Mouse (Mus musculus) liver (tissue): ENCODE results near the gene Ccdc103.

Experiments
- DNase-seq: peaks from one replicate; pipeline ENCODE4 v3.0.0-alpha.2; 2020; ENCODE audit warnings: mixed read lengths

Gene Ccdc103

DNA sequence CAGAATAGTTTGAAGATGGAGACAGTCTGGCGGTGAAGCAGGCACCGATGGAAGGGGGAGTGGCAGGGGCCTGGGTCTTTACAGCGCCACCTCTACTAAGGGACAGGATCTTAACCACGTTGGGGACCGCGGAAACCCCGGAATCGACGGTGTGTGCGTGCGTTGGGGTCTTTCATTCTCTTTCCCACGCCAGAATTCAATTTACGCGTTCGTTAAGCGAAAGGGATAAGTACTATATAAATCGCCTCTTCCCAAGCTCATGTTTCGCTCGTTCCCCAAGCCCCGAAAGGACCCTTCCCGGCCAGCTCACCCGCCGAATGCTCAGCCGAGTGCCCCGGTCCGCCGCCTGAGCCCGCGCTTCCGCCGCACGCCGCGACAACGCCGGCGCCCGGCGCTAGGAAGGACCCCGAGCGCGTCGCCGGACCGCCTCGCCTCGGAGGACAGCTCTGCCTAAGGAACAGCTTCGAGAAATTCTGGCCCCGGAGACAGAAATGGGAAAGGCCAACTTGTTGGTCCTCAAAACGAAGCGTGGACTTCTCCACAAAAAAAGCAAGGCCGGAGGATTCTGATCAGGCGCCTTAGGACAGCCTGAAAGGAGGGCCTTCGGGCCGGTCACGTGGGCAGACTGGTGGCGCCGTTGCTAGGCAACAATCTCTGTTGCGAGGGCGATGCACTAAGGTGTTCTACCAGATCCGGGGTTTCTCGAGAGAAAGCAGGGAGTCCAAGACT is at the start of gene Ccdc103, which contains the start of gene Eftud2:
Ccdc103 (plus strand) TSS at position 620 of the 729 bp plus-strand sequence.
Eftud2 (minus strand) TSS at position 401 of the 729 bp plus-strand sequence.
- DNase-seq, result peak; percentile 95

DNA sequence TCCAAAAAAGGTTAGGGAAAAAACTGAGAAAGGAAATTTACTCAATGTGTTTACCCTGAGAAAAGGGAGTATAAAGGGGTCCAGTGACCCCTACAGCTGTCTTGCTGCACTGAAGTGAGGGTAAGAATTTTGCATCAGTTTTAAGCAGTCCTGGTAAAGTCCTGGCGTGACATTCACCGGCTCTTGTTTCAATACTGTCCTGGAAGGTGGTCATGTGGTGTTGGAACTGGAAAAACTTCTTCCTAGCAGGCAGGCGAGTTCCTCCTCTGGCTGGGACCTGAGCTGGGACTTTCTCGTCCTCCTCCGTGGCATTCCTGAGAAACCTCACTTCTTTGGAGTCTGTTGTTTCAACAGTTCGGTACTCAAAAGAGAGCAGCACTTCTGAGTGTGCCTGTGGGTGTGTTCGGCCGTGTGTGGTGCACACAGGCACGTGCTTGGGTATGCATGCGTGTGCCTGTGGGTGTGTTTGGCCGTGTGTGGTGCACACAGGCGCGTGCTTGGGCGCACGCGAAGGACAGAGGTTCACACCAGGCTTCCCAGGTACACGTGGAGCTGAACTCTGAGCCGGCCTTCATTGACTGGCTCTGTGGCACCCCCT is 48.2 kb upstream of the Ccdc103 start:
- no peak for DNase-seq

DNA sequence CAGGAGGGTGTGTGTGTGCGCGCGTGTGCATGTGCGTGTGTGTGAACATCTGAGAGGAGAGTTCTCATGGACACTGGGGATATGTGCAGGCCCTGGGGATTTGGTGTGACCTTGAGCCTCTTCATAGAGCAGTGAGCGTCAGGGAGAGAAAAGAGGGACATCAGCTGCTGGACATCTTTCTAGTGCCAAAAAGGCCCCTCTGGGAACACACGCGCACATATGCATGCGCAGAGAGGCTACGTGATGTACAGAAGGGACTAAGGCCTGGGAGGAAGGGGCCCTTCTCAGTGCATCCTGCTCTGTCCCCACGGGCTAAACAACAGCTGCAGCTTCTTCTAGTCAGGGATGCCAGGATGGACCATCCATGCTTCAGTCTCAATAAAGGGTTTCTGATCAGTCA is 46.8 kb upstream of the Ccdc103 start:
- no peak for DNase-seq

DNA sequence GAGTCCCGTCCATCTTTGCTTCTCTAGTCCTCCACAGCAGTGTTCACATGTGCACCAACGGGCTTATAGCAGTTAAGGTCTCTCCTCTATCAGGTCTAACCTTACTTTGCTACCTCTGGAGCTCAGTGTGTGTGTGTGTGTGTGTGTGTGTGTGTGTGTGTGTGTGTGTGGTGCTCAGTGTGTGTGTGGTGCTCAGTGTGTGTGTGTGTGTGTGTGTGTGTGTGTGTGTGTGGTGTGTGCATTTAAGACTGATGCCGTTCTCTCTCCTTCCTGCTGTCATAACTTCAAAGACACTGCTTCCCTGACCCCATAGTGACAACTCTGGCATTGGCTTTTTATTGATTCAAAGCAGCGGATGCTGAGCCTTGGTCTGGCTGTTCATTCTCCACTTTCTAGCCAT is 45.5 kb upstream of the Ccdc103 start, which contains the start of gene Higd1b:
Higd1b (plus strand) TSS at position 301 of the 400 bp plus-strand sequence.
- no peak for DNase-seq

DNA sequence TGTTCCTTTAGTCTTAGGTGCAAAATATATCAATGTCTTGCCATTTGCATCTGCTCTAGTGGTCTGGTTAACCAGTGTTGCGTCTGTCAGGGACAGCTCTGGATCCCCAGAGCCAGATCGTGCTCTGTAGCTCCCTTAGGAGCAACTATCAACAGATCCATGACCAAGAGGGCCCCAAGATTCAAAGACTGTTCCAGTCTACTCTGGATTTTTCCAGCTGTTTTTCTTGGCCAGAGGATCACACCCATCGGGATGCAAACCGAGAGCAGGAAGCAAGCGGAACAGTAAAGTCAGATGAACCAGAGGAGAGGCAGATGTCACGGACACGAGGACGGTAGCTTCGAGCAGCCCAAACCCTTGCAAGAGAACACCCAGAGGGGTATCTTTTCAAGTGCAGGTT is 44.9 kb upstream of the Ccdc103 start:
- no peak for DNase-seq

DNA sequence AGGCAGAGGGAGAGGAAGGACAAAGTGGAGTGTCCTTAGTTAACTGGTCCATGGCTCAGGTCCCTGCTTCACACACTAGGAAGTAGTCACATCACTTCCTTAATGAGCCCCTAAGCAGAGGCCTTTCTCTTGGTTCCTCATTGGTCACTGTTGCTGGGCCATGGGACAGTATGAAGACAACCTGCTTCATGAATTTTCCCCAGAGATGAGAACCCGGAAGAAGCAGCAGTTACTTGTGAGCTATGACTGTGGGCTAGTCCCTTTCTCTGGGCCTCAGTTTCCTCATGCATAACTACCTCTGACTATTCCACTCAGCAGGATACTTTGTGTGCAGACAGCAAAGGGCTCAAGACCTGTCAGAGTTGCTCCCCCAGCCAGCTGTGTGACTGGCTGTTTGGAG is 43.6 kb upstream of the Ccdc103 start:
- DNase-seq, result no peak

DNA sequence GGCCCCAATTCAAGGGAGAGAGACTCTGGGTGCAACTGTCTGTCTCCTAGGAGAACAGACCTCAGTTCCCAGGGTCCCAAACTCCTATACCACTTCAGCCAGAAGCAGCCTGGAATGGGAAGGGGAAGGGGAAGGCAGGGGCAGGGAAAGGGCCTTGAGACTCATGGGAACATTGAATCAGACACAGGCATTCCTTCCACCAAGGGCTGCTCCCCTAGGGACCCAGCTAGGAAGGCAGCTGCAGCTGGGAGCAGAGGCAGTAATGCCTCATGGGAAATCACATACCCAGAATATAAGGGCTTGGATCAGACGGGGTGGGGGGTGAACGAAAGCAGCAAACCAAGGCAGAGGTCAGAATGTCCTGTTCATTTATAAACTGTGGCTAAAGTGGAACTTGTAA is 42.9 kb upstream of the Ccdc103 start:
- no peak for DNase-seq

DNA sequence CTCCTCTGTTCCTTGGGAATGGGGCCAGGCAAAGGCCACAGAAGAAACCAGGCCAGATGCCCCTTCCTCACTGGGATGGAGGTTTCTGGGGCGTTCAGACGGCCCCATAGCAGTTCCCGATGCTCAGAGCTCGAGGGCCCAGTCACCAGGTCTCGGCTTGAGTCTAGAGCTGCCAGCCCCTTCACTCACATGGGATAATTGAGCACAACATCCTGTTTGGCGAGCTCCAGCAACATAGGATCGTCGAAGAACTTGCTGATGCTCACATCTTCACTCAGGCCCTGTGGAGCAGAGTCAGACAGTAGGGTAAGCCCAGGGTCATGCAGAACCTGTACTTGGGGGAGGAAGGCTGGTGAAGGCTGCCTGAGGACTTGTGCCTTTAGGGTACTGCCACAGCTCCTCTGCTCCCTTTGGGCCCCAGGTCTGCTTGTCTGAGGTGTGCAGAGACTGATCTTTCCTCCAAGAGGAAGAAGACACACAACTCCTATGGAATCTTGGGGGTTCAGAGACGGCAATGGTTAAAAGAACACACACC is 42.3 kb upstream of the Ccdc103 start:
- DNase-seq, result no peak

DNA sequence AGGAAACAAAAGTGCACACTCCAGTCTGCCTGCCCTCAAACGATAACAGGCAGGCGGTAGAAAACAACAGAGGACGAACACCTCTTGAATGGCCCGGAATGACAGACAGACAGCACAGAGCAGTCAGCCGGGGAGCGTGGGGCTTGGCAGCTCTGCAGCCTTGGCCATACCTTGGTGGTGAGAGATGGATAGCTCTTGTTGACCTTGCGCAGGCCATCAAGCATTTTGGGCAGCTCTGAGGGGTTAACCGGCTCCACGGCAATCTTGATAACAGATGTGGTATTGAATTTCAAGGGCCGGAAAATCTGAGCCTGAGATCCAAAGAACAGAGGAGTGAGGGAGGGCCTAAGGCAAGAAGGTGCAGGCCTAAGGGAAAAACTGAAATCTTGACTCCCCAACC is 35.1 kb upstream of the Ccdc103 start:
- no peak for DNase-seq

DNA sequence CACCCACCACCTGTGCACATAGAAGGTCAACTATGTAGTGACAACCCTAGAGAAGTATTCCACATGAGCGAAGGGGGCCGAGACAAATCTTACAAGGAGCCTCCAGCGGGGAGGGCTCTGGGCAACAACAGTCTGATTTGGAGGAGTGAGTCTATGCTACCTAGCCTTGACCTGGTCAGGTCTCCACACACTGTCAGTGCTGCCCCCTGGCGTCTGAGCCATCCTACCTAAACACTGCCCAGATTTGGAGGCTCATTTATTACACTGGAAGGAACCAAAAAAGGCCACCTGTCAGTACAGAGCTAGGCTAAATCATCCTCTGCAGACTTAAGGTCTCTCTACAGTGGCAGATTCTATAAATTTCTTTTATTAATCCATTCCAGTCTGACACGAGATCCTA is 29.1 kb upstream of the Ccdc103 start:
- DNase-seq, result peak; percentile 61

DNA sequence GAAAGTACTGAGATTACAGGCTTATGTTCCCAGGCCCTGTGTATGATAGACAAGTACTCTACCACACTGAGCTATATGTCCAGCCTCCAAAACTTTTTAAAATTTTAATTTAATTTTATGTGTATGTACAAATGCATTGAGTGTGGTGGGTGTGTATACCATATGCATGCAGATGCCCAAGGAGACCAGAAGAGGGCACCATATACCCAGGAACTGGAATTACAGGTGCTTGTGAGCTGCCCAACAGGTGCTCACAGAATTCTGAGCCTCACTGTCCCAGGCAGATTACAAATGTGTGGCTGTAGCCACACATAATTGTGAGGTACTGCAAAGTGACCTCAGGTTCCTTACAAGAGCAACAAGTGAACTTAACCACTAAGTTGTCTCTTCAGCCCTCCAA is 27.2 kb upstream of the Ccdc103 start:
- no peak for DNase-seq

DNA sequence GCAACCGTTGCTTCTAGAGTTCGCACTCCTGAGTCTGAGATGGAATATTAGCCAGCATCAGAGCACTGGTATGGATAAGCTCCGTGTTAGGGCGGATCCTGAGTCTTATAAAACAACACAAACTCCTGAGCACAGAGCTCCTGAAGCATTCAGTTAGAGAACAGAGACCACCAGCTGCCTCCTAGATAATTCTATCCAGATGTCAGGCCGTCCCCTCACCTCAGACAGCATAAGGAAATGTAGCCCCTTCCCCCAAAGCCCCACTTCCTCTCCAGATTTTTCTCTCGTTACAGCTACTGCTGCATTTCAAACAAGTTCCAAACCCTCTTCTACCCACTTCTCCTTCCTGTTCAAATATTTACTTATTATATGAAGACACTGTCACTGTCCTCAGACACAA is 25.1 kb upstream of the Ccdc103 start:
- DNase-seq, result no peak

DNA sequence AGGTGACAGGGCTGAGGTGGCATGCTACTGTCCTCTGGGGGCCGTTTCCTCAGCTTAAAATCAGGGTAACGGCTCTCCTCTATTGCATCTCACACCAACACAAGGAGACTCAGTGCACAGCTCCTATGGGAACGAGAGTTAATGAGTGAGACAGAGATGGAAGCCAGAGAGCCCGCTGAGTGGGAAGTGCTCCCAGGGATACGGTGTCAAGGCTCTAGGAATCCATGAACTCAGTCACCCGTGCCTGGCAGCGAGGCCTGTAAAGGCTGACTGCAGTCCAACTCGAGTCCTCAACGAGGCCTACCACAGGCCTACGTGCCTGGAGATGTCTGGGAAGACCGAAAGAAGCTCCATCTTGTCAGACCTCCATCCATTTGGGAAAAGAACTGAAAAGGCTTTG is 22.1 kb upstream of the Ccdc103 start:
- DNase-seq, result no peak

DNA sequence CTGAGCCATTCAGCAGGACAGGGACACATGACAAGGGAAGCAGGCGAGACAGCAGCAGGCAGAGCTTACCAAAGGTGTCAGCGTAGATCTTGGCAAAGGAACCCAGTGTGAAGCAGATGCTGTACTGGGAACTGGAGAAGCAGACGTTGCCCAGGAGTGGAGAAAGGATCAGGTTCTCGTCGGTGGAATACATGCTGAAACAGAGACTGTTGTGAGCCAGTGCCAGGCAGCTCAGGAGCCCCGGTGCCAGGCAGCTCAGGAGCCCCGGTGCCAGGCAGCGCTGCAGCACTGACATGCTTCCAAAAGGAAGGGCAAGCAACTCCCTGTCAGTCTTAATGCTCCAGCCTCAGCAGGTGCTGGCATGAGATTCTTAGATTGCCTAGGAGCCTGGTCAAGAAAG is 21.1 kb upstream of the Ccdc103 start:
- DNase-seq, result no peak

DNA sequence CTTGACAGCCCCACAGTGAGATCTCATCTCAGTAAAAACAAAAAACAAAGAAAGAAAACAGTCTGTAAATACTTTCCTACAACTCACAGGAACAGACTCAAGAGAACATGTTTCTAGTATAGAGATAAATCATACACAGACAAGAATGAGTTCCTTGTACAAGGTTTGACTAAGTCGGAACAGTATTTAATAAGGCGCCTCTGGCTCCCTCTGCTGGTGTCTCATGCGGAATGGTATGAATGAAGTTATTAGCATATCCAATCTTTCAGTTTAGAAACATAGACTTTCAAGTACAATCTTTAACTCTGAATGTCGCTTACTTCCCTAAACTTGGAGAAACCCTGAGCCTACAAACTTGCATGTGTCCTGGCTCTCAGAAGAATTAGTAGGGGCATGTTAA is 16.7 kb upstream of the Ccdc103 start:
- DNase-seq, result peak; percentile 65

DNA sequence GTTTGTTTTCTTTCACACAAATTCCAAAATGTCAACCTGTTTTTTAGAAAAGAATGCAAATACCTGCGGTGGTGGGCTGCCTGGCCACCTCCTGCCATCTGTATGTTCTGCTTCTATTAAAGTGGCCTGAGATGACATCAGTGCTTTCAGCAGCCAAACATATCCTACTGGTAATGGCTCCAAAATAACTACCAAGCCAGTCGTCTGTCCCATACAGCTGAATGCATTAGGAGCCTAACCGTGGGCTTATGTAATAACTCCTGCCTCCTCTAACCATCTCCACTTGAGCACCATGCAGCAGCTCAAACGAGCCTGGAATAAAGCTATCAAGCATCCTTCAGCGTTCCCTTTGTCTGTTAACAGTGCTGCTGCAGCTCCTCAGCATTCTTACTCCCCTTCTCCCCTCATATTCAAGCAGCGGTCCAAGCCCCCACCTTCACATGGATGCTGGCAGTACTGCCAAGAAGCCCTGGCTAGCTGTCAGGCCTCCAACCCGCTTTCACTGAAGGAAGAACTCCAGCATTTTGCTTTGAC is 6.1 kb upstream of the Ccdc103 start:
- no peak for DNase-seq

DNA sequence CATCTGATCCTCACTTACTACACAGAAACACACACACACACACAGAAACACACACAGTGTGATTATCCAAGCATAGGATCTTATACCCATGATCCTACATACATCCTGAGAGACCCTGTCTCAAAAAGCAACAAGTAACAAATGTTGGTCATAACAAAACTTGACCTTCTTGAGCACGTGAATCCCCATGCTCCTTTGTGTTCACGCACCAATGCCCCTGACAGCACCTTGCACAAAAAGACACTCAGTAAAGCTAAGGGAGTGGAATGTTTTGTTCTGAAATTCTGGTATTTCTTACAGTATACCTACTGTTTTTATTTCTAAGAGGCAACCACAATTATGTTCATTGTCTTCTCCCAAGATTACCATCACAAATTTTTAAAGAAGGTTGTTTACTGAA is 1.4 kb upstream of the Ccdc103 start:
- no peak for DNase-seq

DNA sequence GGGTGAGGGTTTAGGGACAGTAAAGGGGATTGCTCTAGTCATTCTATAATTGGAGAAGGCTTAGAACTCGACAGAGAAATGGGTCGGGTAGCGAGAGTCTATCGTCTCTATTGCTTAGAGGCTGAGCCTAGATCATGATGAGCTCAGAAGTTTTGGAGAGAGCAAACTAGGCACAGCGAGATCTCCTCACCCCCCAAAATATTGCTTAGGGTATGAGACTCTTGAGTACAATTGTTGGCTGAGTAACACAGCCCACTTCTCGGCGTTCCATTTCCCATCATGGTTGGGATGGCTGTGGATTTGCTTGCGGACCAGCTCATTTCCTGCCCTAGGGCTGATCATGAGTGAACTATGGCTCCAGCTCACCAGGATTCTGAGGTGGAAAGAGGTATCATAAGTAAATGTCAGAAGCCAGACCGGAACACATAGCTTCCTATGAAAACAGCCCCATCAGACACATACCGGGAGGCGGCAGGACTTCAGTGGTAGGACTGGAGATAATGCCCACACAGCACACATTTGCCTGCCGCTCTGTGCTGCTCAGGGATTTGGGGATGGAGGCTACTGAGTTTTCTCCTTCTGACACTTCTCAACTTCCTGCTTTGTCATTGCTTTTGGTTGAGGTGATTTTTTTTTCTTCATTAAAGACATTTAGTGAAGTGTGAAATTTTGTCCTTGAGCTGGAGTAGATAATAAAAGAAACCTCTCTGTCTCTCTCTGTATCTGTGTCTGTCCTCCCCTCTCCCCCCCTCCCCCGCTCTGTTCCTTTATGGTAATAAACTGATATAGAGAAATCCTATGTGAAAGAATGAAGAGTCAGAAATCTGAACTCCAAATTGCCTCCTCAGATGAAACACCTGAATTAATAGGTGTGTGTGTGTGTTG is 552 bp downstream of the Ccdc103 start:
- DNase-seq, result peak; percentile 44

DNA sequence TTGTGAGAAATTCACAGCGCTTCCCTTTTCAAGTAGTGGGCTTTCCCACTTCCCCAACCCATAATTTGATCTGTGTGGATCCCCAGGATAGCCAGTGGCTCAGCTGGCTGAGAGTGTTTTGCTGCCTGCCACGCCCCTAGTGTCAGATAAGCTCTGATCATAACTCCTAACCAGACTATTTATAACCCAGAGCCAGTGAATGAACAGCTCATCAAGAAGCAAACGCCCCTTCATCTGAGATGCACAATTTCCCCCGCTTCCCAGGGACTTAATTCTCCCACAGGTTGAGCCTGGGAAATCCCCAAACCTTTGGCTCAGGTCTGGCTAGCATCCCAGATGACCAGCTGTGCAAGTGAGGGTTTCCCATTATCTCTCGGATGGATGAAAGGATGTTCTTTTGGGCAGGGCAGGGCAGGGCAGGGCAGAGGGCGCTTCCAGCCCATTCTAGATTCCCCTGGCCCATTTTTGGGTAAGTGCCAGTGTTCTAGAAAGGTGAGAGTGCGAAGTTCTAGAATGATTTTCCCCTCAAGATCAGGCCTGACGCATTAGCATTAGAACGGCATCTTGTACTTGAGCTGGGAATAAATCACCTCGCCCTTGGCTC is 3.7 kb downstream of the Ccdc103 start, which contains the start of gene Fam187a:
Fam187a (plus strand) TSS at position 554 of the 604 bp plus-strand sequence.
- DNase-seq, result no peak

DNA sequence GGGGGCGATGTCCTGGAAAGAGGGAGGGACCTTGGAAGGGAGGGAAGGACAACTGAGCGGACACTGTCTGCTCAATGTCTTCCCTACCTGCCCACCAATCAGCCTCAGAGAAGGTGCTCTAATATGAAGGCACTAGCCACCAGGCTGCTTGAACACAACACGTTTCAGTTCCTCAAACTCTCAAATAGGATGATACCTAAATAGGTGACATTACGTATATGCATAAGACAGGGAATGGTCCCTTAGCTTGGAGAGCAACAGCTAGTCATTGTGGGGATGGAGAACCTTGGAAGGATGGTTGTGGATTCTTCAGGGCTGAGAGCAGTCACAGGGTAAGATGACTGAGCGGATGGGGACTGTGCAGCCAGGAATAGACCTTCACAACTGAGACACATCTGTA is 6.4 kb downstream of the Ccdc103 start:
- no peak for DNase-seq

DNA sequence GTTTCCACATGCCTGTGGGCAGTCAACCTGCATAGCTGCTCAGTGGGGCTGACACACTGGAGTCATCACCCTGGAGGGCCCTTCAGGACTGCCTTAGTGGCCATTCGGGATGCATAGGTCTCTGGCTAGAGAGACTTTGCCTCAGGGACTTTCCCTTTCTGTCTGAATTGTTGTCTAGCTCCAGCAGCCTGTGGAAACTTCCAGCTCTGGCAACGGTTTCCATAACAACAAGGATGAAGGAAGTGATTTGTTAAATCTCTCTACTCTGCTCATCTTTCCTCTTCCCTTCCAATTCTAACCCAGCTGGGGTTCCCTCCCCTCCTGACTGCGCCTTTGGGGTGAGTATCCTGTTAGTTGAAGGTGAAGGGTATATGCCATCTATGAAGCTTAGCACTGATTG is 7.1 kb downstream of the Ccdc103 start:
- DNase-seq, result no peak

DNA sequence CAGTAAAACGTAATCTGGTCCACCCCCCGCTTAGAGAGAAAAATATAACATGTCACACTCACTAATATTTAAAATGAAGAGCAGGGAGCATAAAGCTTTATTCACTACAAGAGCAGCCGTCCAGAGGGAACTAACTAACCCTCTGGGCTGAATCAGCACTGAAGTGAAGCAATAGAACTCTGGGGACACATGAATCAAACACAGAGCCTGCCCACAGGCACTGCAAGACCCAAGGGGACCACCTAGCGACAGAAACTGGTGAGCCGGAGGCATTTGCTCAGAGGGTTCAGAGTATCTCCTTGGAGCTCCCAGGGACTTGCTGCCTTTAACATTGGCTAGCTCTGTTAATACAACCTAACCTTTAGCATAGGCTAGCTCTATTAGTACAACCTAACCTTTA is 9.1 kb downstream of the Ccdc103 start:
- DNase-seq, result no peak
